Mouse (Mus musculus) R1 (cell line): ENCODE data around the gene Arpc3.

Experiments used
- DNase-seq: peaks from one replicate; pipeline ENCODE4 v3.0.0-alpha.2; 2018; ENCODE audit warnings: low read depth, low spot score

Arpc3 gene

GRCm38 (mm10) chr5:122439400-122440094 lies 47.9 kb downstream of the Arpc3 start:
- no peak for DNase-seq

GRCm38 (mm10) chr5:122440095-122440630 lies 48.5 kb downstream of the Arpc3 start:
- peak; percentile 36 for DNase-seq

GRCm38 (mm10) chr5:122444492-122444891 lies 52.8 kb downstream of the Arpc3 start:
- DNase-seq: no peak

GRCm38 (mm10) chr5:122445051-122445610 lies 53.5 kb downstream of the Arpc3 start:
- DNase-seq: no peak

GRCm38 (mm10) chr5:122447857-122448256 lies 56.2 kb downstream of the Arpc3 start:
- no peak for DNase-seq

GRCm38 (mm10) chr5:122448869-122449268 lies 57.2 kb downstream of the Arpc3 start:
- no peak for DNase-seq

GRCm38 (mm10) chr5:122449946-122450345 lies 58.3 kb downstream of the Arpc3 start:
- peak; percentile 41 for DNase-seq

- DNase-seq: no peak
Measured at GRCm38 (mm10) chr5:122450913-122451317, 59.2 kb downstream of the Arpc3 start.

- no peak for DNase-seq
Measured at GRCm38 (mm10) chr5:122451324-122451723, 59.6 kb downstream of the Arpc3 start.

GRCm38 (mm10) chr5:122452194-122452593 lies 60.5 kb downstream of the Arpc3 start:
- no peak for DNase-seq

- peak; percentile 95 for DNase-seq
Measured at GRCm38 (mm10) chr5:122453188-122453587, 61.5 kb downstream of the Arpc3 start.

- DNase-seq: no peak
Measured at GRCm38 (mm10) chr5:122454442-122454841, 62.8 kb downstream of the Arpc3 start.

- DNase-seq: no peak
Measured at GRCm38 (mm10) chr5:122454883-122455282, 63.2 kb downstream of the Arpc3 start.

- no peak for DNase-seq
Measured at GRCm38 (mm10) chr5:122455584-122455983, 63.9 kb downstream of the Arpc3 start.

GRCm38 (mm10) chr5:122457054-122457453 lies 65.4 kb downstream of the Arpc3 start:
- DNase-seq: peak; percentile 66

- DNase-seq: no peak
Measured at GRCm38 (mm10) chr5:122458066-122458465, 66.4 kb downstream of the Arpc3 start.

- DNase-seq: no peak
Measured at GRCm38 (mm10) chr5:122459335-122459734, 67.7 kb downstream of the Arpc3 start.

- no peak for DNase-seq
Measured at GRCm38 (mm10) chr5:122460656-122461055, 69.0 kb downstream of the Arpc3 start.

- DNase-seq: no peak
Measured at GRCm38 (mm10) chr5:122461431-122461830, 69.8 kb downstream of the Arpc3 start.
